Mouse (Mus musculus) layer of hippocampus, postnatal 36 days (tissue): Measurements from ENCODE around the gene Irf5. TPM values are rescaled to one million over a fixed set of nuclear protein-coding genes. Genes with fewer than 3 reads are reported as not detected.

Experiments used
- DNase-seq, 2 experiments: peaks; one replicate each; pipeline ENCODE4 v3.0.0; 2022
- total RNA-seq, 2 experiments: library from RNA; stranded (reverse); gene quantifications; 2 replicates each; pipeline ENCODE4 v1.2.3; 2021

Irf5 gene
- 1 to 10 TPM; 4.5 to 4.8 TPM for total RNA-seq

GRCm38 (mm10) chr6:29526281-29527251 is at the start of gene Irf5:
Gene Irf5, plus strand, starts transcription at chr6:29526625.
- DNase-seq, result no peak

GRCm38 (mm10) chr6:29482691-29483090 is 43.7 kb upstream of the Irf5 start:
- DNase-seq, result no peak

GRCm38 (mm10) chr6:29484716-29485559 is 41.5 kb upstream of the Irf5 start:
- peak; percentile 49 to 58 for DNase-seq

- DNase-seq, result no peak
Observed at GRCm38 (mm10) chr6:29485951-29486350, 40.5 kb upstream of the Irf5 start.

GRCm38 (mm10) chr6:29494101-29494500 is 32.3 kb upstream of the Irf5 start:
- DNase-seq, result no peak

GRCm38 (mm10) chr6:29496270-29496669 is 30.2 kb upstream of the Irf5 start:
- no peak for DNase-seq

GRCm38 (mm10) chr6:29497791-29498190 is 28.6 kb upstream of the Irf5 start:
- no peak for DNase-seq

- no peak for DNase-seq
Observed at GRCm38 (mm10) chr6:29500177-29500576, 26.2 kb upstream of the Irf5 start.

GRCm38 (mm10) chr6:29500810-29501209 is 25.6 kb upstream of the Irf5 start:
- DNase-seq, result no peak

- no peak for DNase-seq
Observed at GRCm38 (mm10) chr6:29501599-29501998, 24.8 kb upstream of the Irf5 start.

- DNase-seq, result no peak
Observed at GRCm38 (mm10) chr6:29505493-29505892, 20.9 kb upstream of the Irf5 start.

GRCm38 (mm10) chr6:29506834-29507233 is 19.6 kb upstream of the Irf5 start:
- no peak for DNase-seq

- DNase-seq, result no peak
Observed at GRCm38 (mm10) chr6:29507447-29508309, 18.7 kb upstream of the Irf5 start, which contains the start of gene Kcp. Gene Kcp, minus strand, starts transcription at chr6:29507952.

- no peak for DNase-seq
Observed at GRCm38 (mm10) chr6:29509086-29509485, 17.3 kb upstream of the Irf5 start.

GRCm38 (mm10) chr6:29513284-29513683 is 13.1 kb upstream of the Irf5 start:
- no peak for DNase-seq

GRCm38 (mm10) chr6:29517139-29517538 is 9.3 kb upstream of the Irf5 start:
- DNase-seq, result peak; percentile 53 to 58

GRCm38 (mm10) chr6:29522626-29523300 is 3.7 kb upstream of the Irf5 start:
- DNase-seq, result no peak

GRCm38 (mm10) chr6:29523301-29524033 is 3.0 kb upstream of the Irf5 start:
- no peak for DNase-seq

GRCm38 (mm10) chr6:29524034-29524489 is 2.4 kb upstream of the Irf5 start:
- DNase-seq, result no peak

GRCm38 (mm10) chr6:29525256-29525655 is 1.2 kb upstream of the Irf5 start:
- no peak for DNase-seq
